Mouse (Mus musculus) testis, adult 2 months (tissue): ENCODE results near the gene Smarcd2.

Experiments used
- CTCF ChIP-seq: fragments of 200-500 bp; IDR thresholded peaks from 2 replicates; pipeline ENCODE4 v1.5.1; 2012; ENCODE audit warnings: low read depth, mild to moderate bottlenecking, inconsistent platforms, low read length, moderate library complexity; ENCODE audit not compliant: control insufficient read depth, insufficient read depth, insufficient replicate concordance
- POLR2A ChIP-seq: fragments of 200-500 bp; IDR thresholded peaks from 2 replicates; pipeline ENCODE4 v1.6.1; 2012; ENCODE audit warnings: low read depth, mild to moderate bottlenecking, inconsistent platforms, low read length, moderate library complexity; ENCODE audit not compliant: control insufficient read depth

DNA sequence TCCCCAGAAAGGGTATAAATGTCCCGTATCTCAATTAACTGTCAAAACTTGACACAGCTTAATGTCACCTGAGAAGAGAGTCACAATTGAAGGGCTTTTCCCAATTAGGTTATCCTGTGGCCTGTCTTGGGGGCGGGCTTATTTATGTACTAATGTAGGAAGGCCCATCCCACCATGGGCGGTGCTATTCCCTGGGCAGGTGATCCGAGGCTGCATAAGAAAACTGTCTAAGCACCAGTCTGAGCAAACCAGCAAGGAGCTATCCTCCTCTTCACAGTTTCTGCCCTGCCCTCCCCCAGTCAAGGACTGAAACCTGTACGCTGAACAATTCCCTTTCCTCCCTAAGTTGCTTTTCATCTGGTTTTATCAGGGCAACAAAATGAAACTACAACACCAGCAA, 17.6 kb upstream of the Smarcd2 start:
- TF ChIP-seq CTCF = no peak
- no peak for TF ChIP-seq POLR2A
